Mouse (Mus musculus) ES-Bruce4 (cell line): ENCODE results near the gene Tmem135.

Experiments
- CTCF ChIP-seq: IDR thresholded peaks from one replicate; pipeline ENCODE4 v1.8.1; 2011; ENCODE audit warnings: low read depth, low read length
- EP300 ChIP-seq: IDR thresholded peaks from 2 replicates; pipeline ENCODE4 v1.6.1; 2011; ENCODE audit warnings: low read depth, low read length; ENCODE audit not compliant: insufficient read depth
- POLR2A ChIP-seq: IDR thresholded peaks from one replicate; pipeline ENCODE4 v1.8.1; 2011; ENCODE audit warnings: low read length; ENCODE audit not compliant: insufficient read depth

DNA sequence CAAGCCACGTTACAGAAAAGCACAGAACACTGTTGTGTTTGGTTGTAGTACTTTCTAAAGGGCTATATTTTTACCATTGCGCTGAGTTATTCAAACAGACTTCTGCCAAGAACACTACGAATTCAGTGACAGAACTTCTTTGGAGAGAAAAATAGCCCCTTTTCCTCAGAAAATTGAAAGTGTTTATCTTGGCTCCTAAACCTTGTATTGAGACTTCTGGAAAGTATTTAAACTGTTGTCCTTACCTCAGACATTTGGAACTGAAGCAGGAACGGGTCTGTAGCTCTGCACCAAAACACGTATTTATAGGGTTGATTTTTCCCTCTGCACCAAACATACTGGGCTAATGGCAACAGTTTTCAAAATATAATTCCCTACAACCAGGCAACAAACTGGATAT, 210.6 kb downstream of the Tmem135 start:
- TF ChIP-seq POLR2A (no peak), CTCF (no peak), EP300 (no peak)
